Mouse (Mus musculus) R1 (cell line): ENCODE results near the gene Klhdc1.

ENCODE experiments used
- DNase-seq: peaks from one replicate; pipeline ENCODE4 v3.0.0-alpha.2; 2018; ENCODE audit warnings: low read depth, low spot score

The Klhdc1 gene

GRCm38 (mm10) chr12:69240876-69241275 lies at the start of gene Klhdc1:
Gene Klhdc1 (plus strand): TSS chr12:69241176.
- no peak for DNase-seq

- DNase-seq, result no peak
Measured at GRCm38 (mm10) chr12:69191396-69191795, 49.6 kb upstream of the Klhdc1 start.

GRCm38 (mm10) chr12:69192637-69193036 lies 48.3 kb upstream of the Klhdc1 start:
- DNase-seq, result no peak

- peak; percentile 50 for DNase-seq
Measured at GRCm38 (mm10) chr12:69196444-69197377, 44.3 kb upstream of the Klhdc1 start, which contains the start of gene Gm49383. Gene Gm49383 (minus strand): TSS chr12:69197104.

- DNase-seq, result peak; percentile 66
Measured at GRCm38 (mm10) chr12:69197378-69198163, 43.4 kb upstream of the Klhdc1 start.

GRCm38 (mm10) chr12:69198164-69198535 lies 42.8 kb upstream of the Klhdc1 start, which contains the start of gene Dnaaf2:
Gene Dnaaf2 (minus strand): TSS chr12:69198429.
- DNase-seq, result peak; percentile 73

- no peak for DNase-seq
Measured at GRCm38 (mm10) chr12:69198985-69199384, 42.0 kb upstream of the Klhdc1 start.

- DNase-seq, result peak; percentile 69
Measured at GRCm38 (mm10) chr12:69204052-69204833, 36.7 kb upstream of the Klhdc1 start, which contains the start of gene Gm49384. Gene Gm49384 (minus strand): TSS chr12:69204267.

- no peak for DNase-seq
Measured at GRCm38 (mm10) chr12:69207396-69207795, 33.6 kb upstream of the Klhdc1 start.

- no peak for DNase-seq
Measured at GRCm38 (mm10) chr12:69207926-69208325, 33.0 kb upstream of the Klhdc1 start.

- peak; percentile 59 for DNase-seq
Measured at GRCm38 (mm10) chr12:69208520-69208919, 32.5 kb upstream of the Klhdc1 start.

GRCm38 (mm10) chr12:69210056-69210979 lies 30.7 kb upstream of the Klhdc1 start:
- DNase-seq, result peak; percentile 87

GRCm38 (mm10) chr12:69211057-69211456 lies 29.9 kb upstream of the Klhdc1 start:
- DNase-seq, result peak; percentile 53

GRCm38 (mm10) chr12:69213186-69213777 lies 27.7 kb upstream of the Klhdc1 start:
- DNase-seq, result no peak

GRCm38 (mm10) chr12:69214393-69214792 lies 26.6 kb upstream of the Klhdc1 start:
- no peak for DNase-seq

GRCm38 (mm10) chr12:69215000-69215785 lies 25.8 kb upstream of the Klhdc1 start:
- DNase-seq, result no peak

- no peak for DNase-seq
Measured at GRCm38 (mm10) chr12:69216587-69216986, 24.4 kb upstream of the Klhdc1 start.

GRCm38 (mm10) chr12:69220613-69221277 lies 20.2 kb upstream of the Klhdc1 start:
- DNase-seq, result no peak
